Mouse (Mus musculus) hindbrain, postnatal 0 days (tissue): Measurements from ENCODE around the gene Fcna. TPM values are rescaled to one million over a fixed set of nuclear protein-coding genes. Genes with fewer than 3 reads are reported as not detected.
A peak's percentile ranks its signal among the peaks of the same experiment; 100 is the strongest.

Experiments used
- ATAC-seq: fragments of 200-750 bp; cut with Nextera tagmentation; 2 replicates; pipeline ENCODE4 v1.8.0; 2017; ENCODE audit warnings: mild to moderate bottlenecking, moderate TSS enrichment, moderate library complexity
- DNase-seq: peaks from one replicate; pipeline ENCODE4 v3.0.0-alpha.2; 2015; ENCODE audit warnings: low spot score
- H3K27ac ChIP-seq: fragments of 300-500 bp; sonication (generic); 2 replicates; pipeline ENCODE4 v1.5.1; 2014; ENCODE audit warnings: mild to moderate bottlenecking
- H3K27me3 ChIP-seq: fragments of 300-500 bp; sonication (generic); 2 replicates; pipeline ENCODE4 v1.6.1; 2014; ENCODE audit warnings: low read length, mixed read lengths; ENCODE audit not compliant: insufficient read depth
- H3K36me3 ChIP-seq: fragments of 300-500 bp; sonication (generic); 2 replicates; pipeline ENCODE4 v1.6.1; 2014; ENCODE audit warnings: low read length, mixed read lengths; ENCODE audit not compliant: insufficient read depth
- H3K4me1 ChIP-seq: fragments of 300-500 bp; sonication (generic); 2 replicates; pipeline ENCODE4 v1.6.1; 2014; ENCODE audit warnings: antibody characterized with exemption, low read length, mixed read lengths; ENCODE audit not compliant: insufficient read depth
- H3K4me2 ChIP-seq: fragments of 300-500 bp; sonication (generic); 2 replicates; pipeline ENCODE4 v1.6.1; 2014; ENCODE audit warnings: low read depth, mild to moderate bottlenecking, low read length, moderate library complexity, mixed read lengths
- H3K4me3 ChIP-seq: fragments of 300-500 bp; sonication (generic); 2 replicates; pipeline ENCODE4 v1.5.1; 2014; ENCODE audit warnings: low read length
- H3K9ac ChIP-seq: fragments of 300-500 bp; sonication (generic); replicated peaks from 2 replicates; pipeline ENCODE4 v1.6.1; 2014; ENCODE audit warnings: mild to moderate bottlenecking, low read length, moderate library complexity, mixed read lengths
- H3K9me3 ChIP-seq: fragments of 300-500 bp; sonication (generic); 2 replicates; pipeline ENCODE4 v1.6.1; 2016; ENCODE audit warnings: low read length, mixed read lengths
- CTCF ChIP-seq: IDR thresholded peaks from 2 replicates; pipeline ENCODE4 v1.5.1; 2016; ENCODE audit warnings: antibody characterized with exemption, control low read depth, low read depth
- WGBS: fragments of 180-500 bp; shearing (Covaris S2); extraction: QIAGEN DNeasy Blood & Tissue Kit; methylation state at CpG from one replicate; pipeline ENCODE4 v1.1.7; 2014; 5-methylcytosine and 5-hydroxymethylcytosine counted together
- polyA plus RNA-seq: library from polyadenylated mRNA; unstranded; fragments of >200 nt; fragmentation: Nextera tagmentation; extraction: Ambion mirVana; gene quantifications from 2 replicates; pipeline ENCODE4 v1.2.1, GENCODE M21; 2015
- total RNA-seq: library from RNA; depleted of rRNA; stranded (reverse); fragments of >200 nt; gene quantifications from 2 replicates; pipeline ENCODE4 v1.2.3, GENCODE M21; 2014; rRNA removed

Gene Fcna
- total RNA-seq (2.2 and 2.7 TPM in 2 replicates), polyA plus RNA-seq (3.7 and 4.3 TPM in 2 replicates)

- no peak within 1 kb of the TSS for H3K4me2 ChIP-seq
- H3K27ac ChIP-seq = no peak within 1 kb of the TSS
- no peak within 1 kb of the TSS for H3K4me3 ChIP-seq
- H3K27me3 ChIP-seq = no peaks in the 10 kb centered on the region
- H3K9me3 ChIP-seq = no peaks in the 10 kb centered on the region
- WGBS = 83% methylated on average over 6 of the region's 6 CpGs
- no peaks in the 10 kb centered on the region for H3K4me1 ChIP-seq
- DNase-seq = no peak
- no peak for TF ChIP-seq CTCF
- ATAC-seq = no peak
- no peak within 1 kb of the TSS for H3K9ac ChIP-seq
- no peaks in the 10 kb centered on the region for H3K36me3 ChIP-seq
Measured at GRCm38 (mm10) chr2:25627811-25628210, at the start of gene Fcna. Fcna (minus strand) TSS chr2:25628030.

- Histone ChIP-seq H3K27me3 (no peaks in the 10 kb centered on the region), H3K9me3 (no peaks in the 10 kb centered on the region), H3K4me3 (no peak within 1 kb of the TSS), H3K4me2 (no peak within 1 kb of the TSS), H3K4me1 (no peaks in the 10 kb centered on the region), H3K9ac (no peak within 1 kb of the TSS), H3K36me3 (no peaks in the 10 kb centered on the region), H3K27ac (no peak within 1 kb of the TSS)
- no peak for DNase-seq
- TF ChIP-seq CTCF = no peak
- ATAC-seq = no peak
- WGBS = 89% methylated on average over 3 of the region's 3 CpGs
Measured at GRCm38 (mm10) chr2:25676486-25676885, 48.7 kb upstream of the Fcna start, which contains the start of gene Lcn6. Lcn6 (plus strand) TSS chr2:25676786.

GRCm38 (mm10) chr2:25666516-25666915 is 38.7 kb upstream of the Fcna start:
- DNase-seq (no peak), ATAC-seq (no peak)
- WGBS = 69% methylated on average over 1 of the region's 1 CpGs
- no peak for TF ChIP-seq CTCF
- no peak overlapping the region for H3K9ac ChIP-seq
- H3K4me2 ChIP-seq = no peak overlapping the region
- no peak overlapping the region for H3K27ac ChIP-seq
- no peaks in the 10 kb centered on the region for H3K27me3 ChIP-seq
- H3K9me3 ChIP-seq = no peaks in the 10 kb centered on the region
- no peak overlapping the region for H3K4me3 ChIP-seq
- no peaks in the 10 kb centered on the region for H3K4me1 ChIP-seq
- no peaks in the 10 kb centered on the region for H3K36me3 ChIP-seq

DNA sequence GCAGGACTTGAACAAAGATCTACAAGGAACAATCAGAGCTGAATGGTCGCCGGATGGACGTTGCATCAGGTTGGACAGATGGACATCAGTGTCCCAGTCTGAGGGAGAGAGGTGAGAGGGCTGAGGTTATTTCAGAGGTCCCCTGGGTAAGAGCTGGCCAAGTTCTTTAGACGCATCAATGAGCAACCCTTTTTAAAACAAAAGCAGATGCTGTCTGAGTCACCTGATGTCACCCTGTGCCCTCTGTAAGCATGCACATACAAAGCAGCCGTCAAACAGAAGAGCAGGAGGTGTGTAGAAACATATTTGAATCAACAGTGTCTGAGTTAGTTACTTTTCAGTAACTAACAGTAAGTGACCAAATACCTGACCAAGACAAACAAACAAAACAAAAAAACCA is 36.3 kb upstream of the Fcna start:
- Histone ChIP-seq H3K27me3 (no peaks in the 10 kb centered on the region), H3K4me1 (no peaks in the 10 kb centered on the region), H3K9ac (no peak overlapping the region), H3K36me3 (no peaks in the 10 kb centered on the region), H3K4me3 (no peak overlapping the region), H3K9me3 (no peaks in the 10 kb centered on the region), H3K4me2 (no peak overlapping the region), H3K27ac (no peak overlapping the region)
- ATAC-seq = no peak
- no peak for DNase-seq
- no peak for TF ChIP-seq CTCF
- 79% methylated on average over 5 of the region's 5 CpGs for WGBS

DNA sequence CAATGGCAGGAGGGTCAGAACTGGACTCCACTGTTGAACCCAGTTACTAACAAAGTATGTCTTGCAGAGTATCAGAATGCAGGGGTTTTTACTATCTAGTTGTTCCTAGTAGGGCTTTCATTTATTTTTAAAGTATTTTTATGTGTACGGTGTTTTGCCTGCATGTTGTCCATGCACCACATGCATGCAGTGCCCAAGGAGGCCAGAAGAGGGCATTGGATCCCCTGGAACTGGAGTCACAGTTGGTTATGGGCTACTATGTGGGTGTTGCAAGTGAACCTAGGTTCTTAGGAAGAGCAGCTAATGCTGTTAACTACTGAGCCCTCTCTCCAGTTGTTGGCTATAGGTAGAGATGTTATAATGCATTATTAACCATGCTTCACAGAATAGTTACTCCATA is 35.7 kb upstream of the Fcna start:
- no peak for ATAC-seq
- 64% methylated on average over 1 of the region's 1 CpGs for WGBS
- no peaks in the 10 kb centered on the region for H3K9me3 ChIP-seq

GRCm38 (mm10) chr2:25661245-25661970 is 33.6 kb upstream of the Fcna start:
- 67% methylated on average over 6 of the region's 6 CpGs for WGBS
- no peak for ATAC-seq
- no peaks in the 10 kb centered on the region for H3K36me3 ChIP-seq
- H3K4me2 ChIP-seq = no peak overlapping the region
- H3K27ac ChIP-seq = no peak overlapping the region
- H3K27me3 ChIP-seq = no peaks in the 10 kb centered on the region
- DNase-seq = peak; percentile 25
- H3K9me3 ChIP-seq = no peaks in the 10 kb centered on the region
- H3K9ac ChIP-seq = no peak overlapping the region
- no peak for TF ChIP-seq CTCF
- H3K4me3 ChIP-seq = no peak overlapping the region
- no peaks in the 10 kb centered on the region for H3K4me1 ChIP-seq

More for the DNA sequence above, 35.7 kb upstream of the Fcna start:
- Histone ChIP-seq H3K4me1 (no peaks in the 10 kb centered on the region), H3K9ac (no peak overlapping the region), H3K27me3 (no peaks in the 10 kb centered on the region), H3K27ac (no peak overlapping the region), H3K4me2 (no peak overlapping the region), H3K36me3 (no peaks in the 10 kb centered on the region), H3K4me3 (no peak overlapping the region)
- peak; percentile 77 for TF ChIP-seq CTCF
- peak; percentile 54 for DNase-seq

DNA sequence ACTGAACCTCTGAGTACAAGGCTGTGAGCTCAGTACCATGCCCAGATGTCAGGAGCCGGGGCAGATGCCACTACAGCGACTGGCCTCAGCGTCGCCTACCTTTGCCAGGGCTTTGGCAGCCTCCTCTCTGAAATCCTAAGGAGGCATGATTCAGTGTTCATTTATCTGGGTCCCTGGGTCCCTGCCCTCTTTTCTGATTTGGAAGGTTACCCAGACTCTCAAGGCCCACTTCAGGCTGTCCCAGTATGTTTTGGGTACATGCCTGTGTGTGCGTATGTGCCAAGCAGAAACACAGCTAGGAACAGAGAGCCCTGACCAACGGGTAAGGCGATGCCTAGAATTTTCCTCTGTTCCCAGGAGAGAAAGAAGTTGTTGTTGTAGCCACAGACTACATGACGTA is 32.4 kb upstream of the Fcna start:
- Histone ChIP-seq H3K9ac (no peak overlapping the region), H3K27me3 (no peaks in the 10 kb centered on the region), H3K36me3 (no peaks in the 10 kb centered on the region), H3K4me1 (no peaks in the 10 kb centered on the region), H3K4me2 (no peak overlapping the region), H3K4me3 (no peak overlapping the region), H3K9me3 (no peaks in the 10 kb centered on the region), H3K27ac (no peak overlapping the region)
- DNase-seq = no peak
- ATAC-seq = no peak
- no peak for TF ChIP-seq CTCF
- 85% methylated on average over 8 of the region's 8 CpGs for WGBS
